Mouse (Mus musculus) heart, postnatal 10 days (tissue): ENCODE measurements around the gene Lcp2. TPM values are rescaled to one million over a fixed set of nuclear protein-coding genes. Genes with fewer than 3 reads are reported as not detected.

Source experiments
- total RNA-seq, 2 experiments: library from RNA; stranded (reverse); gene quantifications; 2 replicates each; pipeline ENCODE4 v1.2.3; 2021

The Lcp2 gene
- total RNA-seq, 2 experiments from 2014 or later: 1.6 to 2.2 TPM

Other genes with a start within 250 kb of the Lcp2 start
- gene Kcnmb1, start 83.9 kb upstream of the Lcp2 start, total RNA-seq: 1 to 10 TPM in 1 of 2 experiments, under 1 TPM in 1; 0.99 to 1.2 TPM
- gene Kcnip1, start 53.8 kb upstream of the Lcp2 start, total RNA-seq: not detected
- gene 4930469K13Rik, start 51.6 kb downstream of the Lcp2 start, total RNA-seq: not detected
- gene Foxi1, start 161.2 kb downstream of the Lcp2 start, total RNA-seq: not detected